Mouse (Mus musculus) gastrocnemius, adult 18-20 months (tissue): ENCODE data around the gene Zfp866. TPM values are rescaled to one million over a fixed set of nuclear protein-coding genes. Genes with fewer than 3 reads are reported as not detected.
A peak's percentile ranks its signal among the peaks of the same experiment; 100 is the strongest.

Source experiments
- DNase-seq: peaks from one replicate; pipeline ENCODE4 v3.0.0; 2021; ENCODE audit warnings: low spot score
- long read RNA-seq, 2 experiments: library from polyadenylated mRNA; stranded (forward); transcript quantifications; one replicate each; pipeline ENCODE4 v2.0.0; 2021
- total RNA-seq, 2 experiments: library from RNA; stranded (reverse); gene quantifications; 2 replicates each; pipeline ENCODE4 v1.2.3; 2021

The Zfp866 gene
- 10 to 100 TPM; 14.1 to 14.4 TPM for total RNA-seq
- long read RNA-seq, experiment 1, partial matches to known transcripts, result 1 of 7 reads
- long read RNA-seq, experiment 1, other reads (novel, unspliced or antisense), result 5 of 7 reads
- long read RNA-seq, experiment 2, partial matches to known transcripts, result 2 of 4 reads
- long read RNA-seq, experiment 2, other reads (novel, unspliced or antisense), result 0 of 4 reads

GRCm38 (mm10) chr8:69790773-69791367 is at the start of gene Zfp866, which contains the start of gene Atp13a1:
Gene Zfp866, minus strand, starts transcription at chr8:69791178.
Gene Atp13a1, plus strand, starts transcription at chr8:69791163.
- peak; percentile 89 for DNase-seq

GRCm38 (mm10) chr8:69837057-69837682 is 46.2 kb upstream of the Zfp866 start:
- no peak for DNase-seq

- DNase-seq, result peak; percentile 57
Observed at GRCm38 (mm10) chr8:69832298-69832853, 41.4 kb upstream of the Zfp866 start, which contains the start of gene Pbx4. Gene Pbx4, plus strand, starts transcription at chr8:69832491.

GRCm38 (mm10) chr8:69826371-69826770 is 35.4 kb upstream of the Zfp866 start:
- no peak for DNase-seq

- no peak for DNase-seq
Observed at GRCm38 (mm10) chr8:69822386-69823191, 31.6 kb upstream of the Zfp866 start, which contains the start of gene Lpar2. Gene Lpar2, plus strand, starts transcription at chr8:69822429.

GRCm38 (mm10) chr8:69821971-69822385 is 31.0 kb upstream of the Zfp866 start:
- DNase-seq, result no peak

GRCm38 (mm10) chr8:69820466-69820865 is 29.5 kb upstream of the Zfp866 start:
- DNase-seq, result no peak

GRCm38 (mm10) chr8:69815396-69815795 is 24.4 kb upstream of the Zfp866 start:
- no peak for DNase-seq

- no peak for DNase-seq
Observed at GRCm38 (mm10) chr8:69814881-69815280, 23.9 kb upstream of the Zfp866 start.

- no peak for DNase-seq
Observed at GRCm38 (mm10) chr8:69809820-69810219, 18.8 kb upstream of the Zfp866 start.

- DNase-seq, result no peak
Observed at GRCm38 (mm10) chr8:69808864-69809403, 18.0 kb upstream of the Zfp866 start.

- DNase-seq, result peak; percentile 73
Observed at GRCm38 (mm10) chr8:69808094-69808863, 17.3 kb upstream of the Zfp866 start, which contains the start of gene Gmip. Gene Gmip, plus strand, starts transcription at chr8:69808679.

- no peak for DNase-seq
Observed at GRCm38 (mm10) chr8:69807236-69807635, 16.3 kb upstream of the Zfp866 start.

- DNase-seq, result no peak
Observed at GRCm38 (mm10) chr8:69805491-69805890, 14.5 kb upstream of the Zfp866 start.

- DNase-seq, result no peak
Observed at GRCm38 (mm10) chr8:69805086-69805485, 14.1 kb upstream of the Zfp866 start.

- DNase-seq, result no peak
Observed at GRCm38 (mm10) chr8:69804537-69804936, 13.6 kb upstream of the Zfp866 start.

- no peak for DNase-seq
Observed at GRCm38 (mm10) chr8:69803366-69803765, 12.4 kb upstream of the Zfp866 start.

- no peak for DNase-seq
Observed at GRCm38 (mm10) chr8:69802216-69802615, 11.2 kb upstream of the Zfp866 start.

- DNase-seq, result no peak
Observed at GRCm38 (mm10) chr8:69801796-69802195, 10.8 kb upstream of the Zfp866 start.

- DNase-seq, result no peak
Observed at GRCm38 (mm10) chr8:69799946-69800345, 9.0 kb upstream of the Zfp866 start.
